ENCODE assay signal across 13 mouse cellular contexts in genomic region chr7:140949824-140950530, GRCm38 (mm10). TPM values are rescaled to one million over a fixed set of nuclear protein-coding genes. Genes with fewer than 3 reads are reported as not detected.
DNase-seq lines count a peak whose midpoint lies in the region; ATAC-seq and TF ChIP-seq lines count a peak whose summit lies in the region.
"Had no signal": no experiment of that assay in that cellular context is flagged by ENCODE, and none has a peak within 500 bp of the region (broad histone marks: within the 10 kb centered on the region; RNA-seq: fewer than 3 reads in every experiment).

Gene Ifitm5 (minus strand): TSS chr7:140950291.

- peak within 1 kb of the TSS; percentile 71 for H3K27ac ChIP-seq in heart, embryonic 15.5 days
- H3K27ac ChIP-seq in lung, embryonic 15.5 days: peak within 1 kb of the TSS; percentile 62
- peak within 1 kb of the TSS; percentile 93 for H3K27ac ChIP-seq in brown adipose tissue, adult 24 weeks (replicated peaks; ENCODE audit: low read depth, low read length)
- peak within 1 kb of the TSS; percentile 49 for H3K27ac ChIP-seq in limb, embryonic 14.5 days (replicated peaks; ENCODE audit: low read depth, low read length)
- no peak within 1 kb of the TSS for H3K27ac ChIP-seq in hindbrain, embryonic 12.5 days
- H3K27ac ChIP-seq in hindbrain, embryonic 14.5 days: no peak within 1 kb of the TSS
- H3K27ac ChIP-seq: macrophage had no signal

- no peak within 1 kb of the TSS for H3K4me3 ChIP-seq in heart, embryonic 15.5 days
- no peak within 1 kb of the TSS for H3K4me3 ChIP-seq in lung, embryonic 15.5 days
- H3K4me3 ChIP-seq in brown adipose tissue, adult 24 weeks (ENCODE audit: insufficient read depth, low read depth, low read length): peak within 1 kb of the TSS; percentile 35; the same call in 1 of the 2 replicates
- no peak within 1 kb of the TSS for H3K4me3 ChIP-seq in limb, embryonic 14.5 days (replicated peaks; ENCODE audit: low read length)
- no peak within 1 kb of the TSS for H3K4me3 ChIP-seq in hindbrain, embryonic 12.5 days
- no peak within 1 kb of the TSS for H3K4me3 ChIP-seq in hindbrain, embryonic 14.5 days (replicated peaks; ENCODE audit: low read length)

- no peak for TF ChIP-seq POLR2A in limb, embryonic 14.5 days (IDR thresholded peaks at IDR 0.05; ENCODE audit: borderline replicate concordance, extremely low read depth, insufficient read depth, insufficient read length)

- no peak within 1 kb of the TSS for H3K9ac ChIP-seq in heart, embryonic 15.5 days
- H3K9ac ChIP-seq in lung, embryonic 15.5 days: no peak within 1 kb of the TSS
- peak within 1 kb of the TSS; percentile 3; the same call in 1 of the 2 replicates for H3K9ac ChIP-seq in limb, embryonic 14.5 days (ENCODE audit: low read depth, low read length, severe bottlenecking)
- H3K9ac ChIP-seq in hindbrain, embryonic 12.5 days: no peak within 1 kb of the TSS
- no peak within 1 kb of the TSS for H3K9ac ChIP-seq in hindbrain, embryonic 14.5 days
- H3K9ac ChIP-seq: forebrain, postnatal 0 days had no signal

- H3K36me3 ChIP-seq in heart, embryonic 15.5 days: peaks cover 12% of the 10 kb centered on the region; the same call in 1 of the 2 replicates
- H3K36me3 ChIP-seq in lung, embryonic 15.5 days: peaks cover 43% of the 10 kb centered on the region
- peaks cover 62% of the 10 kb centered on the region for H3K36me3 ChIP-seq in limb, embryonic 14.5 days (ENCODE audit: control insufficient read depth, insufficient read depth, low read length)
- H3K36me3 ChIP-seq in hindbrain, embryonic 12.5 days: no peaks in the 10 kb centered on the region; the same call in 1 of the 2 replicates
- H3K36me3 ChIP-seq in hindbrain, embryonic 14.5 days (replicated peaks; ENCODE audit: control insufficient read depth, insufficient read depth): no peaks in the 10 kb centered on the region

- H3K9me3 ChIP-seq in heart, embryonic 15.5 days (replicated peaks): no peaks in the 10 kb centered on the region
- no peaks in the 10 kb centered on the region for H3K9me3 ChIP-seq in lung, embryonic 15.5 days
- H3K9me3 ChIP-seq in limb, embryonic 14.5 days (ENCODE audit: control insufficient read depth, low read length): no peaks in the 10 kb centered on the region
- no peaks in the 10 kb centered on the region for H3K9me3 ChIP-seq in hindbrain, embryonic 12.5 days (replicated peaks)
- no peaks in the 10 kb centered on the region for H3K9me3 ChIP-seq in hindbrain, embryonic 14.5 days (ENCODE audit: control insufficient read depth, low read length)

- H3K4me1 ChIP-seq in heart, embryonic 15.5 days (replicated peaks): peaks cover 64% of the 10 kb centered on the region
- peaks cover 40% of the 10 kb centered on the region for H3K4me1 ChIP-seq in lung, embryonic 15.5 days
- peaks cover 37% of the 10 kb centered on the region for H3K4me1 ChIP-seq in brown adipose tissue, adult 24 weeks (ENCODE audit: control insufficient read depth, insufficient read depth, insufficient read length, low read length)
- H3K4me1 ChIP-seq in limb, embryonic 14.5 days (ENCODE audit: control insufficient read depth, insufficient read depth, low read length): peaks cover 47% of the 10 kb centered on the region
- peaks cover 23% of the 10 kb centered on the region for H3K4me1 ChIP-seq in hindbrain, embryonic 12.5 days
- 0 out of 2 replicates have a peak, but pooled peaks cover 2% of the 10 kb centered on the region for H3K4me1 ChIP-seq in hindbrain, embryonic 14.5 days (replicated peaks; ENCODE audit: control insufficient read depth, insufficient read depth, low read length)

- peak within 1 kb of the TSS; percentile 26; the same call in 1 of the 2 replicates for H3K4me2 ChIP-seq in heart, embryonic 15.5 days
- H3K4me2 ChIP-seq in lung, embryonic 15.5 days: 0 out of 2 replicates have a peak within 1 kb of the TSS, but pooled peaks have one; percentile 12
- 0 out of 2 replicates have a peak within 1 kb of the TSS, but pooled peaks have one; percentile 17 for H3K4me2 ChIP-seq in limb, embryonic 14.5 days (replicated peaks; ENCODE audit: low read depth, low read length, severe bottlenecking)
- no peak within 1 kb of the TSS for H3K4me2 ChIP-seq in hindbrain, embryonic 12.5 days (replicated peaks)
- no peak within 1 kb of the TSS for H3K4me2 ChIP-seq in hindbrain, embryonic 14.5 days (replicated peaks)

- 85% methylated on average over 16 of the region's 16 CpGs for WGBS in heart, embryonic 15.5 days
- WGBS in lung, embryonic 15.5 days: 79% methylated on average over 16 of the region's 16 CpGs
- 70% methylated on average over 16 of the region's 16 CpGs for WGBS in limb, embryonic 14.5 days
- 81% methylated on average over 16 of the region's 16 CpGs for WGBS in hindbrain, embryonic 12.5 days
- WGBS in hindbrain, embryonic 14.5 days: 82% methylated on average over 16 of the region's 16 CpGs

- intact Hi-C loops in heart, postnatal 36 days (cut with DNase I): loop anchor here (10.0 kb wide), 1 partner anchor 515 kb away; the partner anchor contains the start of genes Cd151 and Cracr2b

- ATAC-seq in heart, embryonic 15.5 days (replicated peaks; ENCODE audit: insufficient number of reproducible peaks, insufficient read depth, low FRiP score, low read depth): no peak
- ATAC-seq in lung, embryonic 15.5 days (ENCODE audit: borderline replicate concordance, extremely low read depth, low FRiP score, low TSS enrichment): no peak
- ATAC-seq in limb, embryonic 14.5 days (ENCODE audit: low FRiP score, low read depth): no peak
- no peak for ATAC-seq in hindbrain, embryonic 12.5 days (ENCODE audit: low FRiP score)
- no peak for ATAC-seq in hindbrain, embryonic 14.5 days (ENCODE audit: low FRiP score)
- ATAC-seq: forebrain, postnatal 0 days had no signal

- no peak for DNase-seq in heart, postnatal 36 days
- DNase-seq in lung, postnatal 25 days (ENCODE audit: low spot score): no peak
- DNase-seq in limb, embryonic 14.5 days (ENCODE audit: low spot score): no peak
- no peak for DNase-seq in hindbrain, embryonic 14.5 days (ENCODE audit: low spot score)
- DNase-seq: cerebellum, adult 11 months; forebrain, postnatal 0 days had no signal

- H3K27me3 ChIP-seq in heart, embryonic 15.5 days: no peaks in the 10 kb centered on the region
- H3K27me3 ChIP-seq in lung, embryonic 15.5 days: no peaks in the 10 kb centered on the region
- no peaks in the 10 kb centered on the region for H3K27me3 ChIP-seq in limb, embryonic 14.5 days (ENCODE audit: control insufficient read depth, insufficient read depth, low read length)
- no peaks in the 10 kb centered on the region for H3K27me3 ChIP-seq in hindbrain, embryonic 12.5 days
- no peaks in the 10 kb centered on the region for H3K27me3 ChIP-seq in hindbrain, embryonic 14.5 days (ENCODE audit: control insufficient read depth, insufficient read depth, low read length)
- H3K27me3 ChIP-seq: CH12.LX had no signal

RNA-seq across cellular contexts. Expression of gene Ifitm5, which starts in this region (rescaled TPM):
- 1.6 and 2.5 TPM in 2 replicates for polyA plus RNA-seq in heart, embryonic 15.5 days (2015; fragmentation: Nextera tagmentation; extraction: Ambion mirVana)
- under 1 TPM in 1 of 2 experiments, not detected in 1; 0.42 TPM for total RNA-seq in heart, postnatal 36 days (2021)
- 2.8 and 4.0 TPM in 2 replicates for polyA plus RNA-seq in lung, embryonic 15.5 days (2015; fragmentation: Nextera tagmentation; extraction: Ambion mirVana)
- not detected in 2 replicates for polyA plus RNA-seq in brown adipose tissue, adult 24 weeks (2012; ENCODE audit: insufficient read depth, insufficient read length, missing spikeins)
- polyA plus RNA-seq in limb, embryonic 14.5 days (2012; rRNA removed): 30.9 and 34.4 TPM in 2 replicates
- 32.3 and 44.3 TPM in 2 replicates for polyA plus RNA-seq in limb, embryonic 14.5 days (2014; fragmentation: Nextera tagmentation; extraction: Ambion mirVana)
- 0.43 and 1.6 TPM in 2 replicates for polyA plus RNA-seq in hindbrain, embryonic 12.5 days (2016; fragmentation: Nextera tagmentation; extraction: Ambion mirVana)
- polyA plus RNA-seq in hindbrain, embryonic 14.5 days (2014; fragmentation: Nextera tagmentation; extraction: Ambion mirVana): 0.55 TPM in 1 of 2 replicates, not detected in the other
- total RNA-seq: hematopoietic stem cell, adult 5-6 weeks had no signal

Comparison
In these comparisons a context has a peak if more than half of its experiments do, and no peak if none do; other contexts are left out.
1. H3K27ac ChIP-seq: peak in heart, embryonic 15.5 days (single experiment), lung, embryonic 15.5 days (single experiment), brown adipose tissue, adult 24 weeks (single experiment) and limb, embryonic 14.5 days (single experiment); none in hindbrain, embryonic 12.5 days (single experiment) and hindbrain, embryonic 14.5 days (single experiment).
2. H3K4me2 ChIP-seq: peak in heart, embryonic 15.5 days (single experiment), lung, embryonic 15.5 days (single experiment) and limb, embryonic 14.5 days (single experiment); none in hindbrain, embryonic 12.5 days (single experiment) and hindbrain, embryonic 14.5 days (single experiment).